Mouse (Mus musculus) limb, embryonic 13.5 days (tissue): ENCODE measurements at regions not wholly inside any gene's neighbourhood (a gene's known extent, or its start where the extent isn't known, plus 50 kb on each side); places are given as distances from the start of the nearest gene placed in this dataset.

Experiments
- ATAC-seq: fragments of 200-750 bp; cut with Nextera tagmentation; 2 replicates; pipeline ENCODE4 v1.8.0; 2017; ENCODE audit warnings: low read depth, moderate number of reproducible peaks, moderate TSS enrichment; ENCODE audit not compliant: low FRiP score
- H3K27ac ChIP-seq: fragments of 300-500 bp; sonication (generic); 2 replicates; pipeline ENCODE4 v1.5.1; 2015; ENCODE audit warnings: inconsistent platforms, mild to moderate bottlenecking, moderate library complexity
- H3K27me3 ChIP-seq: fragments of 300-500 bp; sonication (generic); 2 replicates; pipeline ENCODE4 v1.6.1; 2015; ENCODE audit warnings: mild to moderate bottlenecking, inconsistent platforms
- H3K36me3 ChIP-seq: fragments of 300-500 bp; sonication (generic); 2 replicates; pipeline ENCODE4 v1.6.1; 2015; ENCODE audit warnings: inconsistent platforms, mild to moderate bottlenecking, moderate library complexity
- H3K4me1 ChIP-seq: fragments of 300-500 bp; sonication (generic); 2 replicates; pipeline ENCODE4 v1.6.1; 2015; ENCODE audit warnings: inconsistent platforms
- H3K4me2 ChIP-seq: fragments of 300-500 bp; sonication (generic); replicated peaks from 2 replicates; pipeline ENCODE4 v1.6.1; 2015; ENCODE audit warnings: inconsistent platforms, mild to moderate bottlenecking, moderate library complexity
- H3K4me3 ChIP-seq: fragments of 300-500 bp; sonication (generic); 2 replicates; pipeline ENCODE4 v1.5.1; 2015; ENCODE audit warnings: moderate library complexity, mild to moderate bottlenecking, inconsistent platforms
- H3K9ac ChIP-seq: fragments of 300-500 bp; sonication (generic); 2 replicates; pipeline ENCODE4 v1.6.1; 2015; ENCODE audit warnings: mild to moderate bottlenecking, inconsistent platforms
- H3K9me3 ChIP-seq: fragments of 300-500 bp; sonication (generic); 2 replicates; pipeline ENCODE4 v1.6.1; 2016; ENCODE audit warnings: inconsistent platforms
- WGBS: fragments of 180-500 bp; shearing (Covaris S2); methylation state at CpG from one replicate; pipeline ENCODE4 v1.1.7; 2015; 5-methylcytosine and 5-hydroxymethylcytosine counted together

- Histone ChIP-seq H3K4me3 (no peak overlapping the region), H3K4me1 (no peaks in the 10 kb centered on the region), H3K9me3 (no peaks in the 10 kb centered on the region), H3K4me2 (no peak overlapping the region), H3K27ac (no peak overlapping the region), H3K36me3 (no peaks in the 10 kb centered on the region), H3K27me3 (no peaks in the 10 kb centered on the region), H3K9ac (no peak overlapping the region)
- ATAC-seq: no peak
- WGBS: 85% methylated on average over 11 of the region's 11 CpGs
Observed at GRCm38 (mm10) chr13:116243272-116243784, 66.2 kb downstream of the Isl1 start.

- WGBS: 10% methylated on average over 3 of the region's 3 CpGs
- Histone ChIP-seq H3K27ac (no peak overlapping the region), H3K9me3 (no peaks in the 10 kb centered on the region), H3K4me3 (no peak overlapping the region), H3K27me3 (no peaks in the 10 kb centered on the region), H3K4me1 (peaks cover 9% of the 10 kb centered on the region; the same call in 1 of the 2 replicates), H3K4me2 (no peak overlapping the region), H3K9ac (no peak overlapping the region), H3K36me3 (no peaks in the 10 kb centered on the region)
- ATAC-seq: no peak
Observed at GRCm38 (mm10) chr13:116215101-116215500, 94.4 kb downstream of the Isl1 start.

- peak; percentile 75 for ATAC-seq
- 23% methylated on average over 6 of the region's 6 CpGs for WGBS
Observed at GRCm38 (mm10) chr13:116213843-116214829, 95.4 kb downstream of the Isl1 start.

DNA sequence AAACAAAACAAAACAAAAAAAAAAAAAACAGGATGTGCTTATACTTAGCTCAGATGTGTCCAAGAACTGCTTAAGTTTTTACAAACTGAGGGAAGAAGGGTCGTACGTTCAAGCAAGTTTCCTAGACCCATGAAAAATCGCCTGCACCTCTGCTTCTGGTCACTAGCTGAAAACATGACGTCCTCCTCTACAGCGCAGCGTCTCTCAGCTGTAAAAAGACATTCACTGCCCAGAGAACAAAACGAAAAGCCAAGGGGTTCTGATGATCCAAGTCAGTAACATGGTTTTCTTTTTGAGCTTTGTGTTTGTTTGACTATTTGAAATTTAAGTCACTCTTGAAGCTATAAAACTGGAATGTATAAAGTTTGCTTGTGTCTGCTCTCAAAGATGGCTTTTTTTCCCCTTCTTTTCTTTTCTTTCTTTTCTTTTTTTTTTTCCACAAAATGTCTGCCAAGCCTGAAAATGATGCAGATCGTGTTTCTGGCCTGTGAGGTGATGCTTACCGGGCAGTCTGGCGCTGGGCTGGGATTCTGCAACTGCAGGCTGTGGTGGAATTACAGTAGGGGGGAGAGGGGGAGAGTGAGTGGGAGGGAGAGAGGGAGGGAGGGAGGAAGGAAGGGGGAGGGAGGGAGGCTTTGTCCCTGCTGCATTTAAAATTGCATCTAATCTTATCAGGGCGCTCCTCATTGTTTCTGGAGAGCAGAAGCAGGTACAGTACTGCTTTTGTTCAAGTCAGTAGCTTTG, 108.1 kb downstream of the Isl1 start:
- peak overlapping the region; percentile 62 for H3K9ac ChIP-seq
- H3K27me3 ChIP-seq: no peaks in the 10 kb centered on the region
- H3K27ac ChIP-seq: peak overlapping the region; percentile 67
- 2% methylated on average over 11 of the region's 11 CpGs for WGBS
- peak overlapping the region; percentile 30 for H3K4me3 ChIP-seq
- peak; percentile 94; the same call in 1 of the 2 replicates for ATAC-seq
- H3K4me1 ChIP-seq: no peaks in the 10 kb centered on the region
- H3K36me3 ChIP-seq: no peaks in the 10 kb centered on the region
- peak overlapping the region; percentile 58 for H3K4me2 ChIP-seq
- no peaks in the 10 kb centered on the region for H3K9me3 ChIP-seq

More at GRCm38 (mm10) chr13:116213843-116214829, 95.4 kb downstream of the Isl1 start:
- H3K27ac ChIP-seq: no peak overlapping the region
- H3K9me3 ChIP-seq: no peaks in the 10 kb centered on the region
- H3K4me1 ChIP-seq: peaks cover 9% of the 10 kb centered on the region; the same call in 1 of the 2 replicates
- H3K9ac ChIP-seq: no peak overlapping the region
- H3K36me3 ChIP-seq: no peaks in the 10 kb centered on the region
- H3K4me3 ChIP-seq: no peak overlapping the region
- no peaks in the 10 kb centered on the region for H3K27me3 ChIP-seq
- no peak overlapping the region for H3K4me2 ChIP-seq

- no peaks in the 10 kb centered on the region for H3K27me3 ChIP-seq
- no peak overlapping the region for H3K4me2 ChIP-seq
- no peak overlapping the region for H3K9ac ChIP-seq
- no peak overlapping the region for H3K27ac ChIP-seq
- no peak overlapping the region for H3K4me3 ChIP-seq
- WGBS: 63% methylated on average over 7 of the region's 7 CpGs
- no peaks in the 10 kb centered on the region for H3K9me3 ChIP-seq
- no peaks in the 10 kb centered on the region for H3K36me3 ChIP-seq
- no peak for ATAC-seq
- no peaks in the 10 kb centered on the region for H3K4me1 ChIP-seq
Observed at GRCm38 (mm10) chr13:116187059-116187458, 122.4 kb downstream of the Isl1 start.

DNA sequence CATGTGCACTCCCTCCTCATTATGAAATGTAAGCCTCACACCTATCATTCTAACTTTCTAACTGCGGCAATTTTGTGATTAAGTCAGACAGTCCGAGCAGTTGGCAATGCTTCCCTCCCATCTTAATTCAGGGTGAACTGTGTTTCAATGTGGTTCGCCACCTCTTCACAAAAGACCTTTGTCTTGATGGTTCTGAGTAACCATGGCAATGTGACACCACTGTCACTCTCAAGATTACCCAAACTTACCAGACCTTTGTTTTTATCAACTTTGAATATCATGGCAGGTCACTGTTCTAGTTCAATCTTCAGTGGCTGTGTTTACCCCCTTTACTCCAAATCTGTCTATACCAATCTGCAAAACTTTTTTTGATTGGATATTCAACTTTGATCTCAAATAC, 131.7 kb downstream of the Isl1 start:
- WGBS: 91% methylated on average over 3 of the region's 3 CpGs
- Histone ChIP-seq H3K4me1 (no peaks in the 10 kb centered on the region), H3K9me3 (no peaks in the 10 kb centered on the region), H3K27ac (no peak overlapping the region), H3K9ac (no peak overlapping the region), H3K27me3 (no peaks in the 10 kb centered on the region), H3K4me2 (no peak overlapping the region), H3K36me3 (no peaks in the 10 kb centered on the region), H3K4me3 (no peak overlapping the region)
- no peak; the same call in 1 of the 2 replicates for ATAC-seq

DNA sequence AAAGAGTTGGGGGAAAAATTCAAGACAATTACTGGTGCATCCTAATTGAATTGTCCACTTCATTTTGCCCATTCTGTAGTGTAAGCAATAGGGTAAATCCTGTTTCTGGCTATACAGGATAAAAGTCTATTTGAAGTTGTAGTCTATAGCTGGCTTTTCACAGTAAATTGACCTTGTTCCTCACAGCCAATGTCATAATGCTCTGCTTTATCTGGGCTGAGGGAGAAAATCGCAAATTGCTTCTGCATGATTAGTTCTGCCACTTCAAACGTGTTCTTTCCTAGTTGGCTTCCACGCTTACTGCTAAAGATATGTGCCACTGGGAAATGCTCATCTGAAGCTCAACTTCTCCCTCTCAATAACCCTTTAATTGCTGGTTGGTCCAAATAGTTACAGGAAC, 134.5 kb downstream of the Isl1 start:
- H3K27ac ChIP-seq: no peak overlapping the region
- H3K4me1 ChIP-seq: no peaks in the 10 kb centered on the region
- no peak overlapping the region for H3K9ac ChIP-seq
- no peak overlapping the region for H3K4me3 ChIP-seq
- H3K4me2 ChIP-seq: no peak overlapping the region
- no peaks in the 10 kb centered on the region for H3K36me3 ChIP-seq
- ATAC-seq: no peak
- H3K27me3 ChIP-seq: no peaks in the 10 kb centered on the region
- WGBS: 28% methylated on average over 3 of the region's 3 CpGs
- H3K9me3 ChIP-seq: no peaks in the 10 kb centered on the region

DNA sequence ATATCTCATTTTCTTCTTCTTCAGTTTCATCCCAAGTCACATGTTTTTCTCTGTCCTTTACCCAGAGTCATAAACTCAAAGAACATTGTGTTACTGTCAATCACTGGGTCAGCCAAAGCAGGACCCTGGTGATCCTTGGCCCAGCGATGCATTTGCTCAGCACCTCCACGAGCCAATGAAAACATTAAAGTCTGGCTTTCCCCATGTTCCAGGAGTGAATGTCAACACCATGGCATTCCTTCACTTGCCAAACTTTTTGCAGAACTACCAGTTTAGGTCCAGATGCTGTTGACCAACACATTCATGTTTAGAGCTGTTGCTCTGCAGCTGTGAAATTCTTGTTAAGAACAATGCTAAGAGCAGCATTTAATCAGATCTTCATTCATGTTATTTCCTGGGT, 135.6 kb downstream of the Isl1 start:
- Histone ChIP-seq H3K9me3 (no peaks in the 10 kb centered on the region), H3K4me1 (no peaks in the 10 kb centered on the region), H3K27me3 (no peaks in the 10 kb centered on the region), H3K27ac (no peak overlapping the region), H3K4me2 (no peak overlapping the region), H3K36me3 (no peaks in the 10 kb centered on the region), H3K9ac (no peak overlapping the region), H3K4me3 (no peak overlapping the region)
- ATAC-seq: no peak
- WGBS: 73% methylated on average over 2 of the region's 2 CpGs

DNA sequence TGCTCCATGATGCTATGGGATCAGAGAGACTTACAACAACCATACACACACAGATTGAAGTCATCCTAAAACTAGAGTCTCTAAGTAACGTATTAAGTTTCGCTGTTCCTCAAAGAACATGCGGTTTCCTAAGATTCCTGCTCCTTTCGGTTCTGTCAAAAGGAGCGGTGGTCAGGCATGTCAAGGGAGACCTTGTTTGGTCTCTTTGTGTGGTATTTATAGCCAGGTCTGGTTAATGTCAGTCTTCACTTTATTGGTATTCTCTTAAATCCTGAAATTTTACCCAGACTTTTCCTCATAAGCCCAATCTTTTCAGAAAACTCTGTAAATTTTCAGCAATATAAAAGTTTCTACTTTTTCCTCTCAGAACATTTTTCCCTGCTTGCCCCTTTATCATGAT, 166.5 kb downstream of the Isl1 start:
- peak; percentile 71; the same call in 1 of the 2 replicates for ATAC-seq
- Histone ChIP-seq H3K36me3 (no peaks in the 10 kb centered on the region), H3K27me3 (no peaks in the 10 kb centered on the region), H3K27ac (no peak overlapping the region), H3K9ac (no peak overlapping the region), H3K4me3 (no peak overlapping the region), H3K4me1 (0 out of 2 replicates have a peak, but pooled peaks cover 3% of the 10 kb centered on the region), H3K4me2 (peak overlapping the region; percentile 38), H3K9me3 (no peaks in the 10 kb centered on the region)
- WGBS: 11% methylated on average over 5 of the region's 5 CpGs

DNA sequence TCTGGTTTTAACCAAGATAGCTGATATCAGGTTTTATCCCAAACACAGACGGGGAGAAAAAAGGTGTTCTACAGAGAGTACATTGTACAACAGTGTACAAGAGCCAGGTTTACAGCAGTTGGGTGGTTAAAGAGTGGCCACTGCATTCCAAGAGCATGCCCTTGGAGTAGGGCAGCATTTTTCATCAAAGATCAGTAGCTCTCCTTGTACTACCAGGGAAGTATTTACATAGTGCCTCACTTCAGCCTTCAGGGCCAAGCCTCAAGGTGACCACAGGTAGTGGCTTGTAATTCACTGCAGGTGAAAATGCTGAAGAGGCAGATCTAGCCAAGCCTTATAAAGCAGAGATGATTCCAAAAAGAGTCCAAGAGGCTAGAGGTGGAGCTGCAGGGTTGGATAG, 190.8 kb downstream of the Isl1 start:
- no peak overlapping the region for H3K27ac ChIP-seq
- no peak overlapping the region for H3K4me3 ChIP-seq
- no peaks in the 10 kb centered on the region for H3K27me3 ChIP-seq
- no peak overlapping the region for H3K4me2 ChIP-seq
- ATAC-seq: no peak
- no peaks in the 10 kb centered on the region for H3K36me3 ChIP-seq
- H3K9me3 ChIP-seq: no peaks in the 10 kb centered on the region
- 91% methylated on average over 1 of the region's 1 CpGs for WGBS
- H3K4me1 ChIP-seq: no peaks in the 10 kb centered on the region
- H3K9ac ChIP-seq: no peak overlapping the region

DNA sequence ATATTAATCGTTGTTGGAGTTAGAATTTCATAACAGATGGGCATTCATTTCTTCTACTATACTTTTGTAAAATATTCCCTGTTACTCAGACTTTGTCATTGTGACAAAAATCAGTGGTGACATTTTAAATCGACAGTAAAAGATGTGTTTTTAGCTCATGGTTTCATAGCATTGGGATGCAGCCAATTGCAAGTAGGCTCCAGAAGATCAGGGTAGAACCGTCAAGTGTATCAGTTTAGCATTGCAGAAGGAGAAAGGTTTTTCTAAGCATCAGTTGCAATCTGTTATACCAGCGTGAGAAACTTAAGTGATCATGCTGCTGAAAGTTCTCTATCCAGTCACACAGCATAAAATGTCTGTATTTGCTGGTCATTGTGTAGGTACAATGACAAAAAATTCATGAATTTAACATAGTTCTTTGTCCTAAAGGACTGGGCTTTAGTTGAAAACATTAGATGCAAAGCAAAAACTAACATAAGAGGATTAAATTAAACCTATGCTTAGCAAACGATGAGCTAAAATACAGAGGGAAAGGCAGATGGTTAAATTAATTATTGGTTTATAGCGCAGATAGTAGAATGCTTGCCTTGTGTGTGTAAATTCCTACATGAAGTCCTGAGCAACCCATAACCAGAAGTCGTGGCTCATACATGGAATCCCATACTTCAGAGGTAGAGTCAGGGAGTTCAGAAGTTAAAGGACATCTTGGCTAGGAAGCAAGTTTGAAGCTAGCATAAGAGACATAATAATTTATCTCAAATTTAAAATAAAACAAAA, 198.3 kb downstream of the Isl1 start:
- Histone ChIP-seq H3K4me1 (no peaks in the 10 kb centered on the region), H3K27me3 (no peaks in the 10 kb centered on the region), H3K4me2 (no peak overlapping the region), H3K4me3 (no peak overlapping the region), H3K36me3 (no peaks in the 10 kb centered on the region), H3K27ac (no peak overlapping the region), H3K9me3 (no peaks in the 10 kb centered on the region), H3K9ac (no peak overlapping the region)
- WGBS: 86% methylated on average over 7 of the region's 7 CpGs
- no peak for ATAC-seq
